Mouse (Mus musculus) erythroid progenitor cell, adult 5-6 weeks (primary cell): ENCODE measurements around the gene Coro1c. TPM values are rescaled to one million over a fixed set of nuclear protein-coding genes. Genes with fewer than 3 reads are reported as not detected.

Source experiments
- ATAC-seq: replicated peaks from 2 replicates; pipeline ENCODE4 v1.8.0; 2016; ENCODE audit warnings: moderate number of reproducible peaks, mild to moderate bottlenecking, moderate TSS enrichment, inconsistent platforms; ENCODE audit not compliant: poor library complexity, low FRiP score, severe bottlenecking
- total RNA-seq, 2 experiments: library from RNA; stranded (forward) in 1 of 2; stranded (reverse) in 1 of 2; fragments of 150-400 nt in 1 of 2; fragments of 186-747, 209-891 nt in 1 of 2; gene quantifications; 2 replicates each; pipeline versions ENCODE4 v1.2.3 to v1.2.4; 2015 to 2017; ENCODE audit warnings: low replicate concordance in 2 of 2

The Coro1c gene
- total RNA-seq, 2 experiments from 2014 or later: 32.7 to 43.4 TPM

GRCm38 (mm10) chr5:113929950-113930647 lies 21.5 kb upstream of the Coro1c start:
- no peak for ATAC-seq

GRCm38 (mm10) chr5:113929526-113929925 lies 21.0 kb upstream of the Coro1c start:
- no peak for ATAC-seq

DNA sequence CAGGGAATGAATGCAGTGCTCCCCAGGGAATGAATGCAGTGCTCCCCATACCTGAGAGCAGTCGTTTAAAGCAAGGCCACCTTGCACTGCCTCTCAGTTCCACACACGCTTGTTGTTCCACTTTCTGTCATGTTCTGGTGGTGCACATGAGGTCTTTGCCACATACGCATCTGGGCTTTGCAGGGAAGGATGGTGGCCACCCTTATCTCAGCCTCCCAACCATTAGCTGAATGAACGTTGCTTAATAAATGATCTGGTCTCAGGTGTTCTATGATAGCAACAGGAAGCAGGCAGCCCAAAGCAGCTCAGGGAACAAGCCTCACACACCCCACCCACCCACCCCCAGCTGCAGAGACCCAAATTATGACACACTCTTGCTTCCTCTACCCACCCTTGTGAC lies 16.1 kb upstream of the Coro1c start:
- ATAC-seq: no peak

GRCm38 (mm10) chr5:113921310-113922166 lies 13.0 kb upstream of the Coro1c start:
- ATAC-seq: no peak

- ATAC-seq: no peak
Measured at GRCm38 (mm10) chr5:113919060-113919459, 10.5 kb upstream of the Coro1c start.

- no peak for ATAC-seq
Measured at GRCm38 (mm10) chr5:113918654-113919053, 10.1 kb upstream of the Coro1c start.

GRCm38 (mm10) chr5:113910705-113911104 lies 2.1 kb upstream of the Coro1c start:
- ATAC-seq: no peak

DNA sequence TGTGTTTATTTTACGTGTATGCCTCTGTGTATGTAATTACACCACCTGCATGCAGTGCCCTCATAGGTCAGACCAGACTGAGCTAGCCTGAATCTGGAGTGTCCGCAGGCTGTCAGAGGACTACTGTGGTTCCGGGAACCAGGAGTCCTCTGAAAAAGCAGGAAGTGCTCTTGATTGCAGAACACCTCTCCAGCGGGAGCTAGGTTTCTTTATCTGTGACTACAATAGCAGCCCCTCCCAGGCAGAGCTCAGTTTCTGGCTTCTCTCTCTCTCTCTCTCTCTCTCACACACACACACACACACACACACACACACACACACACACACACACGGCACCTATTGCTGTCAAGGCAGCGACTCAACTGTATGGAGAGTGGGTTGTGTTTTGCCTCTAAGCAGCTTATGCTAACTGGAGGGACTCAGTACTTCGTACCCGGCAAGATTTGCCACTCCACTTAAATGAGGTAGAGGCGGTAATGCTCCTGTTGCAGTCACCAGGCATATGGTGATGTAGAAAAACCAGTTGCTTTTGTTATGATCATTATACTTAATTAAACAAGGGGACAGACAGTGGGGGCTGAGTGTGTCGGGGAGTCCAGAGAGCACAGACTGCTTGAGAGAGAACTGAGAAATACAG lies 1.6 kb upstream of the Coro1c start:
- no peak for ATAC-seq

DNA sequence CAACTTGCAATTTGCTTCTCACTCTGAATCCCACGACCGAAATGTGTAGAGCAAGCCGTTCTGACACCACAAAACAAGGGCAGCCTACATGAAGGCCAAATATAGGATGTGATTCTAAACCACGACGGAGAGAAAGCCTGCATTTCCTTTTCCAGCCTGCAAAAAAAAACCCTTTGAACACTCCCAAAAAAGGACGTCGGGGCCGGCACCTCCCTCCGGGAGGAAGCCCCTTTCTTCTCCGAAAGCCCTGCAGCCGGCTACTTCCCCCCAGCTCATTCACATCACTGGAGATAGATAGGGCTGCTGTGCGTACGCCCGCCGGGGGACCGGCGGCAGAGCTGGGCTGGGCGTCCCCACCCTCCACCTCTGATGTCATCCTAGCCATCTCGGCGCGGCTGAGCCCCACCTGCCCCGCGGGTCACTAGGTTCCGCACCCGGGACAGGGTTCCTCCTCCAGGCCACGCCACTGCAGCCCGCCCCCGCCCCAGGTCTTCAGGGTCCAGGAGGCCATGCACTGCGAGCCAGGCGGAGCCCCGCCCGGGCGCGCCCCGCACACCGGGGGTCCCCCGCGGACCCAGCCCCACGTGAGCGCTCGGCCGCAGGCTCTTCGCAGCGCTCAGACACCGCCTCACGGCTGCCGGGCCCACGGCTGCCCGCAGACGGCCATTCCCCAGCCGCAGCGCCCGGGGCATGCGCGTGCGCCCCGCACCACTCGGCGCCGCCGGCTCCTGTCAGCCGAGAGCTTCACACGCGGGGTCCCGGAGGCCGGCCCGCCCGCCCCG lies 581 bp downstream of the Coro1c start:
- peak; percentile 79 for ATAC-seq

DNA sequence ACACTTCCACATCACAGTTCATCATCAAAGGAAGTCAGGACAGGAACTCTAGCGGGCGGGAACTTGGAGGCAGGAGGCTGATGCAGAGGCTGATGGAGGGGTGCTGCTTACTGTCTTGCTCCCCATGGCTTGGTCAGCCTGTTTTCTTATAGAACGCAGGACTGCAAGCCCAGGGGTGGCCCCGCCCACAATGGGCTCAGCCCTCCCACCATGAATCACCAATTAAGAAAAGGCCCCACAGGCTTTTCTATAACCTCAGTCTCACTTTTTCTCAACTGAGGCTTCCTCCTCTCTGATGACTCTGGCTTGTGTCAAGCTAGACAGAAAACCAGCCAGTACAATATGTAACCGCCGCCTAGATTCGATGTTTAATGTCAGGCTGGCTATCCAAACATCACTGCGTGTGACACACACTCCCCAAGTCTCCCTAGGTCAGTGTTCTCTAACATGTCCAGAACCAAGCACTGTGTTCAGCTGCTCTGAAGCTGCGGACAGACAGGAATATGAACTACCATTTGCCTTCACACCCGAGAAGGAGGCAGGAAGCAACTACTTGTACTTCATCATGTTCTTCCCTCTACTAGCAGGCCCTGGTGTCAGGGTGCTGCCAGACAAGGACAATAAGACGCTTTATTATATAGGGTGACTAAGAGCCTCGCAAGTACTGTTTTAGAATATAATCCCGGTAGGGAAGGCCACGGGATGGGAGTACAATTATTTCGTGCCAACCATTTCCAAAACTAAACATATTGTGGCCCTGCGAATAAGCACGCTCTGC lies 1.4 kb downstream of the Coro1c start:
- ATAC-seq: peak; percentile 38; the same call in 1 of the 2 replicates

DNA sequence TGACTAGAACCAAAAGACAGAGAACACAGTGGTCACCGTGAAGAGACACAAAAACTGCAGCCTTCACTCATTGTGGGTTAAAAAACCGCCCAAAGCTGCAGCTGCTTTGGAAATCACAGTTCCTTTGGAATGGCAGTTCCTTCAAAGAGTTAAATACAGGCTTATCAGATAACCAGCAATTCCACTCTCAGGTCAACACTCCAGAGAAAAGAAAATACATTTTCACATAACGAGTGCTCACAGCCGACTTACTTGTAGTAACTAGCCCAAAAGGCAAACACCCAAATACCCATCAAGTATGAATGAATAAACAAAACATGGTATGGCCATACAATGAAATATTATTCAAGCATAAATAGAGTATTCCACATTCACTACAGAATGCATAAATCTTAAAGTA lies 3.6 kb downstream of the Coro1c start:
- no peak for ATAC-seq

GRCm38 (mm10) chr5:113902983-113903382 lies 5.6 kb downstream of the Coro1c start:
- no peak for ATAC-seq

GRCm38 (mm10) chr5:113902017-113902416 lies 6.5 kb downstream of the Coro1c start:
- peak; percentile 60 for ATAC-seq

DNA sequence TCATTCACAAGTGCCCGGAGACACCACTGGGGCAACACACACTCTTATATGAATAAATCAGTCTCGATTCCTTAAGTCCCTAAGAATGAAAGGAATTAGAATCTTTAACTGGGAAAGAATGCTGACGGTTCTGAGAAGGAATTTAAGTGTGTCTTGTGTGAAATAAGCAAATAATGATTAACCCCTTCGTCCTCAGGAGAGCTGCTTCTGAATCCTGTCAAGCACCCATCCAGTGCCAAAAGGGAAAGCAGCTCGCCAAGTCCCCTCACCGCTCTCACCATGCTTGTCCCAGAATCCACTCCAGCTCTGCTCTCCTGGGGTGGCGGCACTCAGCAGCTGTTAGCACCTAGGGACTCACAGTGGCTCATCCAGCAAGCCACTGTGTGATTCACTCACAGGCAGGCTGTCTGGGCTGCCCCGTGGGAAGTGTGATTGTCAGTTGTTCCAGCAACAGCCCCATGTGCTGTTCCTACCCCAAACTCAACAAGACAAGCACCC lies 7.4 kb downstream of the Coro1c start:
- ATAC-seq: no peak

- no peak for ATAC-seq
Measured at GRCm38 (mm10) chr5:113899543-113899942, 9.0 kb downstream of the Coro1c start.

GRCm38 (mm10) chr5:113892005-113892404 lies 16.6 kb downstream of the Coro1c start:
- ATAC-seq: no peak

DNA sequence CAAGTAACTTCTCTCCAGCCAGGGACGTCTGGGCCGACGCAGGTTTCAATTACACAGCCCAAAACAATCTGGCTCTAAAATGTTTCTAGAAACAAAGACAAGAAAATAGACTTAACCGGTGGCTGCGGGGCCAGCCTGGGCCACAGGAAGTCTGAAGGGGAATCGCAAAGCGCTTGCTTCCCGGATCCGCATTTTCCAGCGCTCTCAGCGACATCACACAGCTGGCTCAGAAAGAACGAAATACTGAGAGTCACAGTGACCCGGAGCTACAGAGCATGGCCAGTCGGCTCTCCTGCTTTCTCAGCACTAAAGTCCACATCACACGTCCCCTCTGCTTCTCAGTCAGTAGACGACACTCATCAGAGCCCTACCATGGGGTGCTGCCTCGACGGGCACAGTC lies 17.7 kb downstream of the Coro1c start:
- ATAC-seq: no peak

DNA sequence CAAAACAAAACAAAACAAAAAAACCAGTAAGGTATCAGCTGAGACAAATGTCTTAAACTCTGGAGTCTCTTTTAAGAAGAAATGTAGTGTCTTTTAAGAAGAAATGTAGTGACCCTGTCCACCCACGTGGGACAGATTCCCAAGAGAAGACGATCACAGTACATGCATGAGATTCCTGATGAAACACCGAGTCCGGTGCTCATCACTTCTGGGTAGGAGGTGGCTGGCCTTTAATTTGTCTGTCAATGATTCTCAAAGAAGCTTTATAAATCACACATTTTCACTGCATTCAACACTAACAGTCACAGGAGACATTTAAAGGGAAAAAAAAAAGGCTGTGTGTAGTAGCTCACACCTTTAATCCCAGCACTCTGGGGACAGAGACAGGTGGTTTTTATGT lies 18.6 kb downstream of the Coro1c start:
- no peak for ATAC-seq
